Mouse (Mus musculus) skeletal muscle tissue, adult 2 months (tissue): Measurements from ENCODE around the gene Prlr.
A peak's percentile ranks its signal among the peaks of the same experiment; 100 is the strongest.

Experiments
- DNase-seq: peaks from one replicate; pipeline ENCODE4 v3.0.0-alpha.2; 2012; ENCODE audit warnings: low read depth, low spot score

Prlr gene

DNA sequence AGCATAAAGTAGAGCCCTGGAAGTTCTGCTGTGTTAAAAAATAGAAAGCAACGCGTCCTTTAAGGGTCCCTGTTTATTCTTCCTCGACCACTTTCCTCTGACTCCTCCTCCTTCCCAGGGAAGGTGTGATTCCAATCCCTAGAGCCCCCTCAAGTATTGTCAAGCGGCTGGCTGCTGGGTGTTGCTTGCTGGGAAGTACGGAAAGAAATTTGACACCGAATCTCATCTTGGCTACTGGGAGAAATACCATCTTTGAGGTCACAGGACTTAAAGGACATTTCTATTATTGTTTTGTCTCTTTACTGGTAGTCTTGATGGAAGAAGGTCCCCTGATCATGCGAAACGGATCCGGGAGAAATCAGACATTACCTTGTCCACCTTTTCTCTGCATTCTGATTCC, at the start of gene Prlr:
Gene Prlr (plus strand): TSS at position 156 of the 400 bp plus-strand sequence.
- no peak for DNase-seq

DNA sequence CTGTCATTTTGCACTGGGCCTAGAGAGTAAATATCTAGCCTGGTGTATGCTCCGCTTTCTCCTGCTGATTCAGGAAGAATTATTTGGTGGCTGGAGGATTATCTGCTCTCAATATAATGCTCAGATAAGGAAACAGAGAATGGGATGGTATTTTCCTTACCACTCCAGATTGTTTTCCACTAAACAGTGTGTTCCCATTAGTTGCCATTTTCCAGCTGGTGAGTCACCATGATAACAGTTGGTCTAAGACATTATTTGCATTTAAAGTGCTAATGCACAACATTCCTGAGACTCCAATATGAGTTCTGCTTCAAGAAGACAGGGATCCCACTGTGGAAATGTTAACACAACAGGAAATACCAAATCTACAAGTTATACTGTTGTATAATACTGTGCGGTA, 43.3 kb upstream of the Prlr start:
- no peak for DNase-seq

DNA sequence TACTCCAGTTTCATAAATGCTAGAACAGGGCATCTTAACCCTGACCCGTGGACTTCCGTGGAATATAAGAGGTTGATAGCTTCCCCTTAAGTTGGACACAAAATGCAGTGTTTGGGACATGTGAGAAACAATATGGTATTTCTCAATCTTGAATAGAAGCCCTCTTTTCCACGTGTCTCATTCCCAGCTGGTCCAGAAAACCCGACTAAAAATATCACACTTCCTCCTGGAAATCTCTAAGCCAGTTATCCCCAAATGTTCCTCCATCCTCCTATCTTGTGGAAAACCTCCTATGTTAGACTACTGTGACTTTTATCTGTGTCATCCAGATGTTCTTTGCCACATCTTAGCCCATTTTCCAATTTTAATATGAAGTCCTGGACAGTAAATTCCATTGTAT, 42.1 kb upstream of the Prlr start:
- DNase-seq, result no peak

DNA sequence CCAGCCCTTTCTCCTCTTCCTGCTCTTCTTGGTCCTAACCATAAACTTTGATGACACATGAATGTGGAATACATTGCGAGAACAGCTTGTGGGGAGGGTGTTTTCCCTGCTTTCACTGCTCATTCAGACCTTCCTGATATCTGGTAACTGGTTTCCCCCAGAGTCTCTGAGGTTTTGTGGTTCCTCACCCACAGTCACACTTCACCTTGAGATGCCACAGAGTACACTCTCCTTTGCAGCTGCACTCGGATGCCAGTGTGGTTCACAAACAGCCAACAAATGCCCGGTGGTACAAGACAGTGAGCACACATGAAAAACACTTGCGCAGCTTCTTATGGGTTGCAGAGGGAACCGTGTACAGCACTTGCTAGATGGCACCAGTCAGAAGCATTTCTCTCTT, 32.5 kb upstream of the Prlr start:
- DNase-seq, result peak; percentile 2

DNA sequence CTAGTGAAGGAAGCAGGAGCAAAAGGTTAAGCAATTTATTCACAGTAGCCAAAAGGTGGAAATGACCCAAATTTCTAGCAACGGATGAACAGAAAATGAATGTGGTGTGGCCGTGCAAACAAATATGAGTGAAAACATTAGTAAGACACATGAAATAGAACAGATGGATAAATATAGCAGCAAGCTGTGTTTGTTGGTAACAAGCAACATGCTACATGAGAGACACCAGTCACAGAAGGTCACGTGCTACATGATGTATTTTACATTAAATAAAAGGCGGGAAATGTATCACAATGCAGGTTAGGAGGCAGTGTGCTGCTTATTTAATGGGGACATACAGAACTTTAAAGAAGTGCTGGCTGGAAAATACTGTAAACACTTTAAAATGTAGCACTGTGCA, 28.8 kb upstream of the Prlr start:
- no peak for DNase-seq

DNA sequence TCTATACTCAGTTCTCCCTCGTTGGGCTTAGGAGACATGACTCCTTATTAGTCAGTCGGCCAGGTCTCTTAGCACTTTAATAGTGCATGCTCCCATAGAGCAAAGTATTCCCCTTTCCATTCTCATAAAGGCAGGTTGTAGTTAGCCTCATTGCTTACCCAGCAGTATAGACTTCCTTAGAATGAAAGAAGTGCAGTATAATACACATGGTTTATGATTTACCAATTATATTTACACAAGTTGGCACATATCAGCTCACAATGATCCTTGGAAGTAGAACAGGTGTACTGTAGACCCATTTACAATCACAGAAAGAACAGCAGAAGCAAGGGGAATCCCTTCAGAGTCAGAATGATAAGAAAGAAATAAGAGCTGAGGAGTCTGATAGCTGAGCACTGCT, 16.4 kb upstream of the Prlr start:
- DNase-seq, result no peak

DNA sequence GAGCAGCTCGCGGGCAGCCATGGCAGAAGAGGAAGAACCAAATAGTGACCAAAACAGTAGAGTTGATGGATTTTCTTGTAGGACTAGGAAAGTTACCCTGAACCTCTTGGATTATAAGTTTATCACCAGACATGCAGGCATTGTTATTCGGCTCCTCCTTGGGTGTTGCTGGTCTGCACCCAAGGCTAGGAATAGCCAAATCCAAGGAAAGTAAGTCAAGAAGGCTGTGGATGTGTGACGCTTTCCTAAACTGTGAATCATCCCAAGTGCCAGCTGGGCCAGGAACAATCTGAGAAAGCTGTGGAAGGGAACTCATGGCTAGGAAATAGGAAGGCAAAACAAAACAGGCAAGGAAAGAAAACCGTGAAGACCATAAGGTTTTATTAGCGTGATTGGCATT, 2.0 kb upstream of the Prlr start:
- no peak for DNase-seq

DNA sequence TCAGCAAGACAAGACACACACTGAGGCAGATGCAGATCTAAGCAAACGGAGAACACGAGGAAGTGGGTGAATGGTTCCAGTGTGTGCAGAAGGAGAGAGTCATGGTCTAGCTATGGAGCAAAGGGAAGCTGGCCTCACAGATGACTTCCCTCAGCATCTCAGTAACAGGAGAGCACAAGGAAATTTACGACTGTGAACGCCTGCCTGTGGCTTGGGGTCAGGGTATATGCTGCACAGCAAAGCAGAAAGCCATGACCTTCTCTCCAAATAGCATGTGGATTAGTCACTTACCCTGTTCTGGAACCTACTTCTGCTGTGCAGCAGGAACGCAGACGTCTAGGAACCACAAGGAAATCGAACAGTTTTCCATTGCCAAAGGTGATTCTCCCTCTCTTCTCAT, 1.4 kb upstream of the Prlr start:
- no peak for DNase-seq

DNA sequence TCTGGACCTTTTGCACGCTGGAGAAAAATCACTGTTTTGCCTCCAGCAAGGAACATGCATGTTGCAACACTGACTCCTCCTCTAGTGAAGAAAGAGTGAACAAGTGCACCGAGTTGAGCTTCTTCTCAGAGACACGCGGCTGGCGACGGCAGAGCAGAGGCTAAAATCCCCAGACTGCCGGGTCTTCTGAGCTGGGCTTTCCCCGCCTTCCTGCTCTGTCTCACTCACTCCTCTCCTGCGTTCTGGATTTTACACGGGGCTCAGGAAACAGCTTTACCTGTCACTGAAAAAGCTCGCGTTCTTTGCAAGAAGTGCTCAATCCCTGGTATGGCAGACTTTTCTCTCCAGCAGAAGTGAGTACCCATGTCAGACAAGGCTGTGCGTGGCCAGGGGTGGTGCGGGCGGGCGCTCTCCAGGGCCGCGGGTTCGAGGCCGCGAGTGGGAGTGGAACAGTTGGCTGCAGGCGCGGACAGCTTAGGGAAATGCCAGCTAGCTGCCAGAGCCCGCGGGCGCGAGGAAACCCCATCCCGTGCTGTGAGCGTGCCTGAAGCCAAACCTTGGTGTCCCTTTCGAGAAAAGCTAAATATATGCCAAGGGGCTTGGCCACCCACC, 587 bp downstream of the Prlr start:
- DNase-seq, result no peak

DNA sequence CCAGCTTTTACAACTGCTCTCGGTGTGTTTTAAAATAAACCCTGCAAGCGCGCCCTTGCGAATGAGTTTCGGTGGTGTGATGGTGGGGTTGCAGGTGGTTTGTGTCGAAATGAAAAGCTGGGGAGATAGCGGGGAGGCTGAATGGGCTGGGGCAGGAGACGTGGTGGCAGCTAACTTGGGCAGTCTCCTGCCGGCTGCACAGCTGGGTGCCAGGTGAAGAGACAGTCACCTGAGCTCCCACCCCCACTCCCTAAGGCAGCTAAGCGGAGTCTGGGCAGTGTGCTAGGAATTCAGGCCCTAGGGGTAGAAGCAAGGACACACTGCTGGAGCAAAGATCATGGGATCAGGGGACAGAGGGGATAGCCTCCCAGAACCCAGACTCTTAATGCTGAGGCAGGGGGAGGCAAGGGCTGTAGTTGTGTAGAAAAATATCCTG, 1.1 kb downstream of the Prlr start:
- no peak for DNase-seq

DNA sequence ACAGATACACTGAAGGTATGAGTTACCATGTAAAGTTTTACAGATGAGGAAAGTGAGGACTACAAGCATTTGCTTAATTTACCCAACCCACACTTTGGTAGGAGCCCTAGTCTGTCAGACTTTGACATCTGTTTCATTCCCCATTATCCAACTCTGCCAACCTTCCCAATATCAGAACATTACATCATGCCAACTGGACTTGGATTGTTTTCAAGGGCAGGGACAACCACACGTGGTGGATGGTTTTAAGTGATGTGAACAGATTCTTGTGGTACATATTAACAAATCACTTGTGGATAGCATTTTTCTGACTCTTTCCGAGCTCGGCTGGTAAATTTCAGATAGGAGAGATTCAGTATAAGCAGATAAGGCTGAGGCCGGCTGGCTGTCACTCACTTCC, 3.7 kb downstream of the Prlr start:
- no peak for DNase-seq

DNA sequence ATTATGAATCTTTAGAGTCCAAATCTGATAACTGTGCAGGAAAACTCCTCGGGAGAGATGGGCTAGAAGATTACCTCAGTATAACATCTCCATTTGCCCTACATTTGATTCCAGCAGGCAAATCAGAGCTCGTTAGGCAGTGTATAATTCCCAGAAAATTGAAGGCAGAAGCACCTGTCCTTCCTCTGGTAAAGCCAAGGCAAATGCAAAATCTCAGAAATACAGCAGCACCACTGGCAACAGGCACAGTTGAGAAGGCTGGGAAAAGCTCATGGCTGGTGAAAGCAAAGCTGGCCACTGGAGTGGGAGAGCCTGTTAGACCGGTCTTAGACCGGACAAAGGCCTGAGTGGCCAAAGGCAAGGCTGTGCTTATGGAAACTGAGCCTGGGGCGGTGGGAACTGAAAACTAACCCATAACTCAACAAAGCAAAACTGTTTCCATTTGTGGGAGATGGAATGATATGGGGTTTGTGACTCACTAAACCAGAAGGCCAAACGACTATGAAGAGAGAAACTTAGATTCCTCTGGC, 15.1 kb downstream of the Prlr start:
- no peak for DNase-seq

DNA sequence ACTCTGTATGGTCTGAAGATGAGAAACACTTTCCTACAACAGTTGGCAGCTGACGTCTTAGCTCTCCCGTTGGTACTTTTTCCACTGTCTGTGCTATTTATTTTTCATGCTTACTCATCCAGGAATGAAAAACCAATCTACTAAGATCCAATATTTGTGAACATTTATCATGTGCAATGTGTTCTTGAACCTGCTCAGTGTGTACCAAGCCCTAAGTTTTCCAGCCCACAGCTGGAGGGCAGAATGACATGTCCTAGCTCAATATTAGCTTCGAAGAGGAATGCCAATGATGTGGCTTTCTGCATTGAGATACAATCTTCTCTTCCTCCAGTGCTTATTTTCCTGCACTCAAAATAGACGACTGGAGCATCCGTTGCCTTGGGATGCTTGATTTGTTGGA, 24.0 kb downstream of the Prlr start:
- no peak for DNase-seq

DNA sequence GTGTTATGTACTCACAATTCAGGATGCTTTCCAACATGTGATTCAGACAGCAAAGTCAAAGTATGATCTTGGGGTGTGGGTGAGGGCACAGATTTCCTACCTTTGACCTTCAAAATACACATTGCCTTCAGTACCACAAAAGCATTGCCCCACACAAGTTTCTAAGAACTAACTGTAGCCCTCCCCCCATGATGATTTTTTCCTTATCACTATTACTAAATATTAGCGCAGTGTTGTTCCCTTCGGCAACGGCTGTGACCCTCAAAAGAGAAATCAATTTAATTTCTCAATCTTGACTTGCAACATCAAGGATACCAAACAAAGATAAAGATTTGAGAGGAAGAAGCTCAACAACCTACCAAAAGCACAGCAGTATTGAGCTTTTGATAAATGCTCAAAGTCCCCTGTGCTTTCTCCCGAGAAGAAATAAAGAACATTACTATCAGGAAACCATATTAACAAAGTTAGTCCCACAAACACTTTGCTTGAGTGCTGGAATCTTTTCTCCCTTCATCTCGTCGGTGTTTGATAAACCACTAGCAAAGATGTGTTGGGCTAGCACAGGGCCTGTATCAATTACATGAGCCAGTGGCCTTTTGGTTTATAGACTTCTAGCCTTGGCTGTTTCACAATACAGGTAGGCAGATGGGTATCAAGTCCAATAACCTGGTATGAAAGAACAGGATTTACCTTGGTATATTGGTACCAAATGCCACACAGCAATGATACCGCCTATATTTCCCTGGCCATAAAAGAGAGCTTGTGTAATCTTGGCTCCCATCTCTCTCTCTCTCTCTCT, 25.7 kb downstream of the Prlr start:
- DNase-seq, result no peak

DNA sequence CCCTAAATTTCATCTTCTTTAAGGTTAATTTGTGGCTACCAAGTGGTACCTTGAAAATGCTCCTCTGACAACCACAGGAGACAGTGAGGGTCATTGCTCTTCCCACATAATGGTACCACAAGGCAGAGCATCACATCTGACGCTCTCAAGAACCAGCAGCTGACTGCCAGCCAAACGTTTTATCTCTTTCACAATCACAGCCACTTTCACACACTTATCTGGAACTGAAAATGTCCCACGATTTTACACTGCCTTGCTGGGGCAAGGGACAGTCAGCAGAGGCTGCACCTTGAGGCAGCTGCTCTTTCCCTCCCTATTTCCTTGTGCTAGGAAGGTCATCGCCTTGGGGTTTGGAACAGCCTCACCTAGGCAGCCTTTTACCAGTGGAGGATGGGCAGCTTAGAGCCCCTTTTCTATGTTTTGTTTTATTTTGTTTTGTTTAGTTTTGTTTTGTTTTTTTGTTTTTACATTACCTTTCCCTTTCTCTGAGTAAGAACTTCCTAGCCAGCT, 33.3 kb downstream of the Prlr start:
- DNase-seq, result no peak

DNA sequence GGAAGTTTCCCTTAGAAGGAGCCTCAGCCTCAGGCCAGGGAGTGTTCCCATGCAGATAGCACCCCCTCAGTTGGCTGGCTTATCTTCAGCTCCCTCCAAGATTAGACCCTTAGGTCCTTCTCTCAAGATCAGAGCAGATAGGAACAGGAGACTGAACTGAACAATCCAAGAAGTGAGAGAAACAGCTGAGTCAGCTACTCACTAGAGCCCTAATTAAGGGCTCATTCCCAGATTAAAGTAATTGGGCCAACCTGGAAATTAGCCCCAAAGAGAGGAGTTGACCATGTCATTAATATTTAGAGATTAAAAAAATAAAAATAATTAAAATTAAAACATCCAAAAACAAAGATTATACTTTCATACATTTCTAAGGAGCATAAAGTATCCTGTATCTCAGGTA, 35.0 kb downstream of the Prlr start:
- DNase-seq, result no peak

DNA sequence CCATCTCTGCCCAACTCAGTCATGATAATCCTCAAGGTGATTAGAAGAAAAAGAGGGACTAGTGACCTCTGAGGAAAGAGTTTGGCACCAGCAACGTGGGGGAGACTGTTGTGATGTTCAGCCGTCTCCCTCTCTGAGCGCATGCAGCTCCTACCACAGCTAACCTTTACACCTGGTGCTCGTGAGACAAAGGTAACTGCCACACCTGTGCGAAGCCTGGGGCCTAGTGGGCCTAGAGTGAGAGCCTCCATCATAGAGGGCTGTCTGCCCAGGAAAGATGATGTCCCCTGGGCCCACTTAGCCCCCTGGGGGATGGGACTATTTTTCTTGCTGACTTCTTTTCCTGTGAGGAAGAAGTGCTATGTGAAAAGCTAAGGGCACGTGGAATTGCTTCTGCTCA, 36.2 kb downstream of the Prlr start:
- no peak for DNase-seq

DNA sequence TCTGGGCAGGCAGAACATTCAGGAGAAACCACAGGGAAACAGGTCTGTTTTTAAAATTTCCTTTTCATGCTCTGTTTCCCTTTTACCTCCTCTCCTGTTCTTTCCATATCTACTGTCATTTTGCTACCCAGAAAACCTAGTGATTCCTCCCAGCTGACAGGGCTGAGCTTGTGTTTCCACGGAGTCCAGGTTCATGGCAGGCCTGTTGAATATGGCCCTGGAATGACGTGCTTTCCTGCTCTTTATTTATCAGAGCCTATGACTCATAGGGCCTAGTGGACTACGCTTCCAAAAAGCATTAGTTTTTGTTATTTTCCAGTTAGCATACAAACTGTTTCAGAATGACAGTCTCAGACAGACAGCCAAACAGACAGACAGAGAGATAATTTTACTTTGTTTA, 36.7 kb downstream of the Prlr start:
- no peak for DNase-seq

DNA sequence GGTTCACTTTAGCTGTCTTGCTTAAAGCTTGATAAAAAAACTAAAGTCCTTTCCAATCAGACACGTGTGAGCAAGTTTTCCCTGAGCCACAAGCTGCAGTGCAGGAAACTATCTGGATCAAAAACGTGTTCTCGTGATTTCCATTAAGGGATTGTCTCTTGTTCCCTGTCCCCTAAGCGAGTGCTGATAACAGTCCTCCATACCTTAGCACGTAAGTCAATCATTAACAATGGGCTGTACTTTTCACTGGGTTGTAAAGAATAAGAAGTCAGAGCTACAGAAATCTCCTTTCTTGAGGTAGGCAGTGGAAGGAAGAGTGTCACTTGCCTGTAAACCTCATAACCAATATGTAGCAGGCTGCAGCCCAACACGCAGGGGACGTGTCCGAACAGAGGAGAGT, 38.7 kb downstream of the Prlr start:
- DNase-seq, result no peak

DNA sequence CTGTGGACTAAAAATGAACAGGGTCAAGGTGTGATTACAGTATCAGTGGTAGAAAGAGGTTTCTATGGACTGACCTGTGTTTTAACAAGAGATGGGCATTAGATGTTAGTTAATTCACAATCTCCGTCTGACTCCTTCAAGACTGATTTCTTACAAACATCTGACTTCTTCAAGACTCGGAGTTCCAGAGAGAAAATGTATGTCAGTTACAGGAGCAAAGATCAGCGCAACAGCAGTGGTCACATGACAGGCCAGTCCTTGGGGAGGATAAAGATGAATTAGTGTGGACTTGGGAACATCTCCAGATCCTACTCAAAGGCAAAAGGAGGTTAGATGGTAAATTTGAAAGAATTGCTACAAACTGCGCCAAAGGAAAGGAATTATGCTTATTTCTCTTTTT, 39.2 kb downstream of the Prlr start:
- DNase-seq, result no peak

DNA sequence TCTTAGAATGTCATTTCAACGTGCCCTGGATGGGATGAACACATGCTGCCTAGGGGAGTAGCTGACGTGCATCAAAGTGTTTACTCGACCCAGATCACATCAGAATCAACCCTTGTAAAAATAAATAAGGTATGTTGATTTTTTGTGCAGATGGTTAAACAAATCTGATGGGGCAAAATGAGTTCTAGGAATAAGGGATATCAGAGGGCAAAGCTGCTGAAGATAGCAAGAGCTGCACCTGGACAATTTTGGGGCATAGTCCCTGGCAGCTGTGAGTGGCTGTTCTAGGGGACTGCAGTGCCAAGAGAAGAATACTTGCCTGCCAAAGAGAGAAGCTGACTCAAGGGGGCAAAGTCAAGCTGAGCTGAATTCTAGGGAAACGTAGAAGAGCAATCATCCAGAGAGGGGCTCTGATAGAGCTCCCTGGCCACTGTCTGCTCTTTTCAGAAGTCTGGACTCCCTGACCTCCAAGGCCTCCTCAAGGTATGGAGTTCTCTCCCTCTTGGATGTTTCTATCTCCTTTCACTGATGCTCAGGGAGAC, 46.6 kb downstream of the Prlr start:
- no peak for DNase-seq

DNA sequence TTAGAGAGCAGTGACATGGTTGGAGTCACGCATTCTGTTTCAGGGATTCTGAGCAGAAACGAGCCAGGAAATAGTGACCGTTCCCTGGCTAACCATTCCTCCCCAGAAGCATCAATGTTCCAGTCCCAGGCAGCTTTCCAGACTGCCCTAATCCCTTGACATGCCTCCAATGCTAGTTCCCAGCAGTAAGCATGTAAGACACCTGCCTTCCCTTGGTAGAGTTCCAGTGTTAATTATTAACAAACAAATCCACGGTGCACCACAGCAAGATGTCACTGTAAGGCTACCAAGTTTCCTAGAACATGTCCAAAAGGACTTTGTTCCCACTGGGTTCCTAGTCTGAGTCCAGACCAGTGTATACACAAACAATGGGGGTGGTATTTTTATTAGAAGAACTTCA, 48.7 kb downstream of the Prlr start:
- no peak for DNase-seq

DNA sequence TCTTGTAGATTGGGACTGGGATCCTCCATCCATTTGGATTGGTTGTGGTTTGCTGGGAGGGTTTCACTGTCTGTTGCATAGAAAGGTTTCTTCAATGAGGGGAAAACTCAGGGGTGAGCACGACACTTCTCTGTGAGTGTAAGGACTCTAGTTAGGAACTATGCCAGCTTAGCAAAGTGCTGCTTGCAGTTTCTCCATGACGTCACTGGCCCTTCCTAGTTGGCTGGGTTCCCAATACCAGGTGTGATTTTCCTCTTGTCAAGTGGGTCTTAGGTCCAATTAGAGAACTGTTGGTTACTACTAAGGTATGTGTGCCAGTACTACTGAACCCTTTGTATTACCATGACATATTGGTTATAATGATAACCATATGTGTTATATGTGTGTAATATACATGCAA, 51.6 kb downstream of the Prlr start:
- no peak for DNase-seq
